Mouse (Mus musculus) erythroblast, embryonic 14.5 days (primary cell): ENCODE data around the gene Hist1h4f.

ENCODE experiments used
- GATA1 ChIP-seq: IDR thresholded peaks from 2 replicates; pipeline ENCODE4 v1.6.1; 2012; ENCODE audit warnings: low read length, inconsistent platforms, mixed read lengths
- TAL1 ChIP-seq: IDR thresholded peaks from 3 replicates; pipeline ENCODE4 v1.6.1; 2012; ENCODE audit warnings: low read length, inconsistent platforms, mixed read lengths

DNA sequence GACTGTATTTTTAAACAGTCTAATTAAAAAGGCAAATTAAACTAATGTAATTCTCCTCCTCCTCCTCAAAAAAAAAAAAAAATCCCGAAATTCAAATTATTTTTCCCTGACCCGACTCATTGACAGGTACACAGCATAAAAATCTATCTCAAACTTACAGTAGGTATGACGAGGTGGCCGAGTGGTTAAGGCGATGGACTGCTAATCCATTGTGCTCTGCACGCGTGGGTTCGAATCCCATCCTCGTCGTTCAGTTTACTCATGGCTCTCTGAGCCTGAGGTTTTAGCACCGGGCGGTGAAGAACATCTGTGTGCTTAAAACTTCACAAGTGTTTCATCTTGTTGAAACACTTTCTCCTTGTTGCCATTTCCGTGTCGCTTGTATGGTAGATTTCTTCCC lies 29.7 kb downstream of the Hist1h4f start:
- TF ChIP-seq GATA1 = no peak
- no peak for TF ChIP-seq TAL1
